Mouse (Mus musculus): ENCODE data around the gene Foxq1. TPM values are rescaled to one million over a fixed set of nuclear protein-coding genes. Genes with fewer than 3 reads are reported as not detected.

The Foxq1 gene
- polyA plus RNA-seq, 1 experiment: not detected

- Histone ChIP-seq H3K4me1 (ENCODE audit: control insufficient read depth, insufficient read depth, low read length) (no peaks in the 10 kb centered on the region), H3K27ac (ENCODE audit: insufficient read depth, low read depth, low read length) (no peak overlapping the region), H3K4me3 (ENCODE audit: insufficient read depth, low read depth, low read length) (no peak overlapping the region)
- WGBS: 92% methylated on average over 5 of the region's 5 CpGs
- TF ChIP-seq CTCF (IDR thresholded peaks at IDR 0.05; ENCODE audit: insufficient read depth, low read depth, low read length) (no peak), POLR2A (IDR thresholded peaks at IDR 0.05; ENCODE audit: insufficient read depth, low read depth, low read length) (no peak)
Observed at GRCm38 (mm10) chr13:31543021-31543420, 12.9 kb upstream of the Foxq1 start.

DNA sequence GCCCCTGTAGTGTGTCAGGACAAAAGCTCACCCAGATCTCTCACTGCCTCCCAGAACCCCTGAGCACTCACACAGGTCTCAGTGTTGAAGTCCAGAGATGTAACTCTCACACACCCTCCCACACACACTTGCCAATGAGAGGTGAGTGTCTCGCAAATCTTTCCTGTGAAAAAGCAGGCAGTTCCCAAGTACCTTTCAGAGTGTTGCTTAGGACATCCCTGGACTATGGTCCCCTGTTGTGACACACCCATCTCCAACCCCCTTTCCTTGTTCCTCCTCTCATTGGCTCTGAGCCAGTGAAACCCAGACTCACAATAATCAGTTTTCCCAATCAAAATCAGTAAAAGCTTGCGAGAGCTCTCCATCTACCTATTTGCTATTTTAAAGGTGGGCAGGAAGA, 9.2 kb upstream of the Foxq1 start:
- WGBS: 95% methylated on average over 2 of the region's 2 CpGs
- Histone ChIP-seq H3K4me1 (ENCODE audit: control insufficient read depth, insufficient read depth, low read length) (no peaks in the 10 kb centered on the region), H3K4me3 (ENCODE audit: insufficient read depth, low read depth, low read length) (no peak overlapping the region), H3K27ac (ENCODE audit: insufficient read depth, low read depth, low read length) (no peak overlapping the region)
- TF ChIP-seq POLR2A (IDR thresholded peaks at IDR 0.05; ENCODE audit: insufficient read depth, low read depth, low read length): no peak
- TF ChIP-seq CTCF (IDR thresholded peaks at IDR 0.05; ENCODE audit: insufficient read depth, low read depth, low read length): no peak

DNA sequence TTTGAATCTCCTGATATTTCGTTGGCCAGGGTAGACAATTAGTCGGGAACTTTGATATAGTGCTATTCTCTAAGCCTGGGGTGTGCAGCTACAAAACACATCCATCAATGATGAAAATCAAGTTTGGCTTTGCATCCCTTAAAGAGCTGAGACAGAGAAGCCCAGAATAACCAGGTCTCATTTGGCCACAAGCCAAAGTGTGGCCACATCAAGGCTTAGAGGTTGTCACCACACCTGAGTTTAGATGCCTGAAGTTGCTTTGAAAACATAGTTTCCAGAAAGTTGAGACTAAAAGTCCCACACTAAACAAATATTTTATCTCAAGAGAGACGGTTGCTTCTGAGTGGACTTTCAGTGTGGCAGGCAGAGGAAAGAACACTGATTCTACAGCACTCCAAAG, 8.7 kb upstream of the Foxq1 start:
- no peaks in the 10 kb centered on the region for H3K4me1 ChIP-seq (ENCODE audit: control insufficient read depth, insufficient read depth, low read length)
- no peak overlapping the region for H3K4me3 ChIP-seq (ENCODE audit: insufficient read depth, low read depth, low read length)
- 91% methylated on average over 3 of the region's 3 CpGs for WGBS
- no peak overlapping the region for H3K27ac ChIP-seq (ENCODE audit: insufficient read depth, low read depth, low read length)
- TF ChIP-seq CTCF (IDR thresholded peaks at IDR 0.05; ENCODE audit: insufficient read depth, low read depth, low read length) (no peak), POLR2A (IDR thresholded peaks at IDR 0.05; ENCODE audit: insufficient read depth, low read depth, low read length) (no peak)

GRCm38 (mm10) chr13:31547610-31548009, 8.3 kb upstream of the Foxq1 start:
- H3K4me3 ChIP-seq (ENCODE audit: insufficient read depth, low read depth, low read length): no peak overlapping the region
- 94% methylated on average over 9 of the region's 9 CpGs for WGBS
- H3K4me1 ChIP-seq (ENCODE audit: control insufficient read depth, insufficient read depth, low read length): no peaks in the 10 kb centered on the region
- TF ChIP-seq POLR2A (IDR thresholded peaks at IDR 0.05; ENCODE audit: insufficient read depth, low read depth, low read length) (no peak), CTCF (IDR thresholded peaks at IDR 0.05; ENCODE audit: insufficient read depth, low read depth, low read length) (no peak)
- H3K27ac ChIP-seq (ENCODE audit: insufficient read depth, low read depth, low read length): no peak overlapping the region

DNA sequence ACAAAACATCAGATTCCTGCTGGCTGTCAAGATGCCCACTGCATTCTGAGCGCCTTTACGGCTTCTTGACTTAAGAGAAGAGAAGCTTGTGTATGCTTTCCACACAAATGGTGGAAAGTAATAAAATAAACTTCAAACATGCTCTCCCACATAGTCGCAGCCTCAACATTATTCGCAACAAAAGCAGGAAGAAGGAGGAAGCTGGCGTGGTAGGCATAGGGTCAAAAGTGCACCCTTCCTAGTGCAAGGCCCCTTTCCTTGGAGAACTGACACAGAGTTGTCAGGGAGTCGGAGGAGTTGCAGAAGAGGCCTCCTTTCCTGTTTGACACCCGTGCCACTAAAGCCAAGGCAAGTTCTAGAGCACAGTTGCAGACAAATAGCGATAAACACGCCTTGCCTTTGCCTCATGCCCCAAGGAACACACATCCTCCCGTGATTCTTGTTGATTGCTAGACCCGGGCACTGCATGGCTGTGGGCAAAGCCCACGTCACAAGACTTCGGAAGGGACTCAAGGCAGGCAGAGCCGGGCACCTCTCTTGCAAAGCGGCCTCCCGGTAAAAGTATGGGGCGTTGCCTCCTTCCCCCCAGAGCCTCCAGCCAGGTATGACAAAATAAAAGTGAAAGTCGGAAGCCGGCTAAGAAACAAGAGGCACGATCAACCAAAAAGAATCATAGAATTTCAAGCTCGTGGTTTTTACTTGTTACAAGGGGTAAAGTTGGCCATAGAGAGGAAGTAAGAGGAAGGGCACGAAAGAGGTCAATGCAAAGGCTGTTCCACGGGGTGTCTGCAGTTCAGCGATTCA, 1.2 kb downstream of the Foxq1 start:
- no peak overlapping the region for H3K27ac ChIP-seq (ENCODE audit: insufficient read depth, low read depth, low read length)
- 23% methylated on average over 24 of the region's 24 CpGs for WGBS
- H3K4me1 ChIP-seq (ENCODE audit: control insufficient read depth, insufficient read depth, low read length): peaks cover 26% of the 10 kb centered on the region
- peak overlapping the region; percentile 40; the same call in 1 of the 2 replicates for H3K4me3 ChIP-seq (ENCODE audit: insufficient read depth, low read depth, low read length)
- TF ChIP-seq CTCF (IDR thresholded peaks at IDR 0.05; ENCODE audit: insufficient read depth, low read depth, low read length) (no peak), POLR2A (IDR thresholded peaks at IDR 0.05; ENCODE audit: insufficient read depth, low read depth, low read length) (no peak)

GRCm38 (mm10) chr13:31557768-31558520, 2.0 kb downstream of the Foxq1 start:
- H3K4me1 ChIP-seq (ENCODE audit: control insufficient read depth, insufficient read depth, low read length): peaks cover 26% of the 10 kb centered on the region
- H3K4me3 ChIP-seq (ENCODE audit: insufficient read depth, low read depth, low read length): peak overlapping the region; percentile 40
- H3K27ac ChIP-seq (ENCODE audit: insufficient read depth, low read depth, low read length): no peak overlapping the region
- TF ChIP-seq CTCF (IDR thresholded peaks at IDR 0.05; ENCODE audit: insufficient read depth, low read depth, low read length) (no peak), POLR2A (IDR thresholded peaks at IDR 0.05; ENCODE audit: insufficient read depth, low read depth, low read length) (0 out of 2 replicates have a peak, but pooled peaks have one; percentile 26)
- 2% methylated on average over 73 of the region's 73 CpGs for WGBS

DNA sequence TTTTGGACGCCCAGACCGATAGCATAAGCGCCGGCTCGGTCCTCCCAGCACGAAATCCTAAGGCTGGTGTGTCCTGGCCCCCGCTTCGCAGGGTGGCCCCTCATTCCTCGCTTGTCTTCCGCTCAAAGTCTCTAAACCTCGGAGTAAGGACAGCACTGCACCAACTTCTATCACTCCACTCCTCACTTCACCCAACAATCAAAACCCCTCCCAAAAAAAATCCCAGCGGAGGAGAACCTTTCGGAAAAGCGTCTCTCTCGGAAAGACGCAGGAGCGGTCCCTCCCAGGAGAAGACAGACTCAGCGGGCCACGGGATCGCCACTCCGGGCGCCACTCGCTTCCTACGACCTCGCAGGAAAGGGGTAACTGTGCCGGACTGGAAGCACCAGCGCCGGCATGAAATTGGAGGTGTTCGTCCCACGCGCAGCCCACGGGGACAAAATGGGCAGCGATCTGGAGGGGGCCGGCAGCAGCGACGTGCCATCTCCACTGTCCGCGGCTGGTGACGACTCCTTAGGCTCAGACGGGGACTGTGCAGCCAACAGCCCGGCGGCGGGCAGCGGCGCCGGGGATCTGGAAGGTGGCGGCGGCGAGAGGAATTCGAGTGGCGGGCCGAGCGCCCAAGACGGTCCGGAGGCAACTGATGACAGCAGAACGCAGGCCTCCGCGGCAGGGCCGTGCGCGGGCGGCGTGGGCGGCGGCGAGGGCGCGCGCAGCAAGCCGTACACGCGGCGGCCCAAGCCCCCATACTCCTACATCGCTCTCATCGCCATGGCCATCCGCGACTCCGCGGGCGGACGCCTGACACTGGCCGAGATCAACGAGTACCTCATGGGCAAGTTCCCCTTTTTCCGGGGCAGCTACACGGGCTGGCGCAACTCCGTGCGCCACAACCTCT, 2.8 kb downstream of the Foxq1 start, which contains the start of gene A530084C06Rik:
Gene A530084C06Rik (minus strand): TSS at position 813 of the 898 bp plus-strand sequence.
- Histone ChIP-seq H3K4me1 (ENCODE audit: control insufficient read depth, insufficient read depth, low read length) (peaks cover 26% of the 10 kb centered on the region), H3K27ac (ENCODE audit: insufficient read depth, low read depth, low read length) (no peak within 1 kb of the TSS), H3K4me3 (ENCODE audit: insufficient read depth, low read depth, low read length) (peak within 1 kb of the TSS; percentile 40)
- WGBS: under 1% methylated on average over 88 of the region's 88 CpGs
- TF ChIP-seq POLR2A (IDR thresholded peaks at IDR 0.05; ENCODE audit: insufficient read depth, low read depth, low read length) (no peak), CTCF (IDR thresholded peaks at IDR 0.05; ENCODE audit: insufficient read depth, low read depth, low read length) (no peak)

DNA sequence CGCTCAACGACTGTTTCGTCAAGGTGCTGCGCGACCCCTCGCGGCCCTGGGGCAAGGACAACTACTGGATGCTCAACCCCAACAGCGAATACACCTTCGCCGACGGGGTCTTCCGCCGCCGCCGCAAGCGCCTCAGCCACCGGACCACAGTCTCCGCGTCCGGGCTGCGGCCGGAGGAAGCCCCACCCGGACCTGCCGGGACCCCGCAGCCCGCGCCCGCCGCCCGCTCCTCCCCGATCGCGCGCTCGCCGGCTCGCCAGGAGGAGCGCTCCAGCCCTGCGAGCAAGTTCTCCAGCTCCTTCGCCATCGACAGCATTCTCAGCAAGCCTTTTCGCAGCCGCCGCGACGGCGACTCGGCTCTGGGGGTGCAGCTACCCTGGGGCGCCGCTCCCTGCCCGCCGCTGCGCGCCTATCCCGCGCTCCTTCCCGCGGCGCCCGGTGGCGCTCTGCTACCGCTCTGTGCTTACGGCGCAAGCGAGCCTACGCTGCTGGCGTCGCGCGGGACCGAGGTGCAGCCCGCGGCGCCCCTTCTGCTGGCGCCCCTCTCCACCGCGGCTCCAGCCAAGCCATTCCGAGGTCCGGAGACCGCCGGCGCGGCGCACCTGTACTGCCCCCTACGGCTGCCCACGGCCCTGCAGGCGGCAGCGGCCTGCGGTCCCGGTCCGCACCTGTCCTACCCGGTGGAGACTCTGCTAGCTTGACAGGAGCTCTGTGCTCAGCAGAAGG, 3.6 kb downstream of the Foxq1 start:
- TF ChIP-seq POLR2A (IDR thresholded peaks at IDR 0.05; ENCODE audit: insufficient read depth, low read depth, low read length): no peak
- TF ChIP-seq CTCF (IDR thresholded peaks at IDR 0.05; ENCODE audit: insufficient read depth, low read depth, low read length): peak; percentile 56; the same call in 1 of the 2 replicates
- 1% methylated on average over 92 of the region's 92 CpGs for WGBS
- peak overlapping the region; percentile 40 for H3K4me3 ChIP-seq (ENCODE audit: insufficient read depth, low read depth, low read length)
- peaks cover 26% of the 10 kb centered on the region for H3K4me1 ChIP-seq (ENCODE audit: control insufficient read depth, insufficient read depth, low read length)
- no peak overlapping the region for H3K27ac ChIP-seq (ENCODE audit: insufficient read depth, low read depth, low read length)

All from olfactory bulb, adult 2 months (tissue).